ENCODE assay signal across 8 mouse cellular contexts in the genomic region with DNA sequence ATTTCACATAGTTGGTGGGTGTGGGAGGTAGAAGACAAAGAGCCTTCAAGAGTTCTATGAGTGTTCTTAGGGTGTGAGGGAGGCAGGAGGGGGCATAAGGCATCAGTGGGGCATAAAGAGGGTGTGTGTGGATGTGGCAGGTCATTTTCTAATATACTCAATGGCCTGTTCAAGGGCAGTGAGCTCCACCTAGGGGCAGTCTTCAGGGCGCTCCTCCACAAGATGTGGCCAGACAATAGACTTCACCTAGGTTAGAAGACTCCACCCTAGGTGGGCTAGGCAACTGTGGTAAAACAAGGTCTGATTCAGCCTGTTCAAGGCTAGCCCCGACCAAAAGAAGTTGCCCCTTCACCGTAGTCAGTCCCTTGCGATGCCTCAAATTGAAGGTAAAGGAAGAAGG. TPM values are rescaled to one million over a fixed set of nuclear protein-coding genes. Genes with fewer than 3 reads are reported as not detected.
DNase-seq lines count a peak whose midpoint lies in the region; ATAC-seq and TF ChIP-seq lines count a peak whose summit lies in the region.

No protein-coding gene starts in this region.

- peak; percentile 41; the same call in 1 of the 2 replicates for TF ChIP-seq CTCF in bone marrow macrophage, adult 2 months (IDR thresholded peaks at IDR 0.05; ENCODE audit: low read depth, low read length)

- intact Hi-C loops in left cerebral cortex, postnatal 4 days (cut with DNase I): no loop called here
- intact Hi-C loops in left cerebral cortex, postnatal 36 days (cut with DNase I): loop anchor here (5.0 to 10.0 kb wide), 2 partner anchors 60 to 127 kb away; a partner anchor contains a TSS
- intact Hi-C loops in gastrocnemius, postnatal 14 days (cut with DNase I; ENCODE audit: low total_unique reads): no loop called here

- WGBS in hindbrain, embryonic 14.5 days: 64% methylated on average over 4 of the region's 4 CpGs
- 56% methylated on average over 4 of the region's 4 CpGs for WGBS in midbrain, embryonic 13.5 days

- TF ChIP-seq POLR2A in bone marrow macrophage, adult 2 months (IDR thresholded peaks at IDR 0.05; ENCODE audit: borderline replicate concordance, low read depth, low read length): no peak

- peaks cover 5% of the 10 kb centered on the region; the same call in 1 of the 2 replicates for H3K4me1 ChIP-seq in bone marrow macrophage, adult 2 months (ENCODE audit: control insufficient read depth, insufficient read depth, low read length)
- H3K4me1 ChIP-seq in hindbrain, embryonic 14.5 days (replicated peaks; ENCODE audit: control insufficient read depth, insufficient read depth, low read length): peaks cover 16% of the 10 kb centered on the region
- H3K4me1 ChIP-seq in midbrain, embryonic 13.5 days (replicated peaks): peaks cover 28% of the 10 kb centered on the region

- H3K27me3 ChIP-seq in hindbrain, embryonic 14.5 days (ENCODE audit: control insufficient read depth, insufficient read depth, low read length): no peaks in the 10 kb centered on the region
- H3K27me3 ChIP-seq in midbrain, embryonic 13.5 days: no peaks in the 10 kb centered on the region

- peak; percentile 32 for DNase-seq in left cerebral cortex, postnatal 4 days
- no peak for DNase-seq in left cerebral cortex, postnatal 36 days (ENCODE audit: low spot score in 2 of 2)
- no peak for DNase-seq in hindbrain, embryonic 14.5 days (ENCODE audit: low spot score)
- DNase-seq in right cerebral cortex, postnatal 4 days: no peak
- DNase-seq in gastrocnemius, postnatal 14 days: no peak
- DNase-seq in adrenal gland, postnatal 25 days: no peak

- ATAC-seq in hindbrain, embryonic 14.5 days (ENCODE audit: low FRiP score): no peak
- no peak for ATAC-seq in midbrain, embryonic 13.5 days

- H3K9me3 ChIP-seq in hindbrain, embryonic 14.5 days (ENCODE audit: control insufficient read depth, low read length): no peaks in the 10 kb centered on the region
- no peaks in the 10 kb centered on the region for H3K9me3 ChIP-seq in midbrain, embryonic 13.5 days

- H3K9ac ChIP-seq in hindbrain, embryonic 14.5 days: no peak overlapping the region
- H3K9ac ChIP-seq in midbrain, embryonic 13.5 days (replicated peaks): no peak overlapping the region

- H3K27ac ChIP-seq in bone marrow macrophage, adult 2 months (ENCODE audit: insufficient read depth, low read depth, low read length): no peak overlapping the region
- no peak overlapping the region for H3K27ac ChIP-seq in hindbrain, embryonic 14.5 days
- H3K27ac ChIP-seq in midbrain, embryonic 13.5 days: no peak overlapping the region

- H3K4me2 ChIP-seq in hindbrain, embryonic 14.5 days (replicated peaks): peak overlapping the region; percentile 97; the same call in 1 of the 2 replicates
- peak overlapping the region; percentile 91 for H3K4me2 ChIP-seq in midbrain, embryonic 13.5 days (replicated peaks)

- H3K4me3 ChIP-seq in bone marrow macrophage, adult 2 months (ENCODE audit: insufficient read depth, low read length): no peak overlapping the region
- H3K4me3 ChIP-seq in hindbrain, embryonic 14.5 days (replicated peaks; ENCODE audit: low read length): no peak overlapping the region
- H3K4me3 ChIP-seq in midbrain, embryonic 13.5 days (replicated peaks): no peak overlapping the region

- peaks cover 20% of the 10 kb centered on the region for H3K36me3 ChIP-seq in hindbrain, embryonic 14.5 days (replicated peaks; ENCODE audit: control insufficient read depth, insufficient read depth)
- H3K36me3 ChIP-seq in midbrain, embryonic 13.5 days: peaks cover 18% of the 10 kb centered on the region

RNA-seq across cellular contexts. Expression of a gene that starts 1.3 kb away (rescaled TPM):
- 10 to 100 TPM; 34.5 to 36.4 TPM for total RNA-seq in left cerebral cortex, postnatal 4 days (2021)
- 10 to 100 TPM; 42.9 to 49.3 TPM for total RNA-seq in left cerebral cortex, postnatal 36 days (2021)
- 23.2 and 25.5 TPM in 2 replicates for polyA plus RNA-seq in bone marrow macrophage, adult 2 months (2012; ENCODE audit: insufficient read depth, insufficient read length, missing spikeins)
- polyA plus RNA-seq in hindbrain, embryonic 14.5 days (2014; fragmentation: Nextera tagmentation; extraction: Ambion mirVana): 52.0 and 58.9 TPM in 2 replicates
- polyA plus RNA-seq in midbrain, embryonic 13.5 days (2015; fragmentation: Nextera tagmentation; extraction: Ambion mirVana): 61.7 and 65.0 TPM in 2 replicates
- 10 to 100 TPM; 10.6 to 12.5 TPM for total RNA-seq in gastrocnemius, postnatal 14 days (2021)
- total RNA-seq in adrenal gland, postnatal 25 days (2021): 40.7 and 44.1 TPM in 2 replicates

RNA-seq across cellular contexts. Expression of a gene that starts 23.8 kb away (rescaled TPM):
- 100 to 1,000 TPM; 158 to 182 TPM for total RNA-seq in left cerebral cortex, postnatal 4 days (2021)
- total RNA-seq in left cerebral cortex, postnatal 36 days (2021): 100 to 1,000 TPM; 151 to 156 TPM
- polyA plus RNA-seq in bone marrow macrophage, adult 2 months (2012; ENCODE audit: insufficient read depth, insufficient read length, missing spikeins): 53.4 and 57.0 TPM in 2 replicates
- polyA plus RNA-seq in hindbrain, embryonic 14.5 days (2014; fragmentation: Nextera tagmentation; extraction: Ambion mirVana): 112 and 117 TPM in 2 replicates
- polyA plus RNA-seq in midbrain, embryonic 13.5 days (2015; fragmentation: Nextera tagmentation; extraction: Ambion mirVana): 124 and 133 TPM in 2 replicates
- total RNA-seq in gastrocnemius, postnatal 14 days (2021): 10 to 100 TPM; 19.0 to 22.0 TPM
- total RNA-seq in adrenal gland, postnatal 25 days (2021): 70.0 and 74.9 TPM in 2 replicates

RNA-seq across cellular contexts. Expression of a gene that starts 28.8 kb away (rescaled TPM):
- 1 to 10 TPM in 1 of 2 experiments, under 1 TPM in 1; 0.68 to 1.4 TPM for total RNA-seq in left cerebral cortex, postnatal 4 days (2021)
- under 1 TPM; 0.42 to 0.72 TPM for total RNA-seq in left cerebral cortex, postnatal 36 days (2021)
- polyA plus RNA-seq in bone marrow macrophage, adult 2 months (2012; ENCODE audit: insufficient read depth, insufficient read length, missing spikeins): not detected in 2 replicates
- polyA plus RNA-seq in hindbrain, embryonic 14.5 days (2014; fragmentation: Nextera tagmentation; extraction: Ambion mirVana): 0.74 and 0.92 TPM in 2 replicates
- polyA plus RNA-seq in midbrain, embryonic 13.5 days (2015; fragmentation: Nextera tagmentation; extraction: Ambion mirVana): 0.28 and 0.55 TPM in 2 replicates
- 1 to 10 TPM; 1.5 to 1.6 TPM for total RNA-seq in gastrocnemius, postnatal 14 days (2021)
- total RNA-seq in adrenal gland, postnatal 25 days (2021): 0.12 TPM in 1 of 2 replicates, not detected in the other

RNA-seq across cellular contexts. Expression of a gene that starts 29.4 kb away (rescaled TPM):
- total RNA-seq in left cerebral cortex, postnatal 4 days (2021): under 1 TPM; 0.36 to 0.68 TPM
- total RNA-seq in left cerebral cortex, postnatal 36 days (2021): 1 to 10 TPM; 1.0 TPM
- polyA plus RNA-seq in bone marrow macrophage, adult 2 months (2012; ENCODE audit: insufficient read depth, insufficient read length, missing spikeins): not detected in 2 replicates
- 2.5 and 2.8 TPM in 2 replicates for polyA plus RNA-seq in hindbrain, embryonic 14.5 days (2014; fragmentation: Nextera tagmentation; extraction: Ambion mirVana)
- polyA plus RNA-seq in midbrain, embryonic 13.5 days (2015; fragmentation: Nextera tagmentation; extraction: Ambion mirVana): 1.0 and 1.3 TPM in 2 replicates
- 1 to 10 TPM; 6.5 to 7.0 TPM for total RNA-seq in gastrocnemius, postnatal 14 days (2021)
- 0.61 and 0.76 TPM in 2 replicates for total RNA-seq in adrenal gland, postnatal 25 days (2021)

RNA-seq across cellular contexts. Expression of a gene that starts 42.9 kb away (rescaled TPM):
- 10 to 100 TPM in 1 of 2 experiments, 1 to 10 TPM in 1; 9.3 to 13.6 TPM for total RNA-seq in left cerebral cortex, postnatal 4 days (2021)
- total RNA-seq in left cerebral cortex, postnatal 36 days (2021): 100 to 1,000 TPM; 105 to 133 TPM
- not detected in 2 replicates for polyA plus RNA-seq in bone marrow macrophage, adult 2 months (2012; ENCODE audit: insufficient read depth, insufficient read length, missing spikeins)
- 5.9 and 6.4 TPM in 2 replicates for polyA plus RNA-seq in hindbrain, embryonic 14.5 days (2014; fragmentation: Nextera tagmentation; extraction: Ambion mirVana)
- 7.9 and 10.6 TPM in 2 replicates for polyA plus RNA-seq in midbrain, embryonic 13.5 days (2015; fragmentation: Nextera tagmentation; extraction: Ambion mirVana)
- total RNA-seq in gastrocnemius, postnatal 14 days (2021): under 1 TPM in 1 of 2 experiments, not detected in 1; 0.13 TPM
- 9.8 and 10.2 TPM in 2 replicates for total RNA-seq in adrenal gland, postnatal 25 days (2021)
